In genomic region chr16:8666452-8666851, GRCm38 (mm10) we compare ENCODE assay signal across 10 mouse cellular contexts. TPM values are rescaled to one million over a fixed set of nuclear protein-coding genes. Genes with fewer than 3 reads are reported as not detected.
A peak's percentile ranks its signal among the peaks of the same experiment; 100 is the strongest.
DNase-seq lines count a peak whose midpoint lies in the region; ATAC-seq and TF ChIP-seq lines count a peak whose summit lies in the region.
"Had no signal": no experiment of that assay in that cellular context is flagged by ENCODE, and none has a peak within 500 bp of the region (broad histone marks: within the 10 kb centered on the region; RNA-seq: fewer than 3 reads in every experiment).

No protein-coding gene starts in this region.

- TF ChIP-seq CTCF in kidney, postnatal 0 days (IDR thresholded peaks at IDR 0.05; ENCODE audit: low read depth), result no peak

- peaks cover 38% of the 10 kb centered on the region for H3K36me3 ChIP-seq in midbrain, embryonic 13.5 days
- peaks cover 9% of the 10 kb centered on the region; the same call in 1 of the 2 replicates for H3K36me3 ChIP-seq in midbrain, embryonic 15.5 days (replicated peaks)
- peaks cover 11% of the 10 kb centered on the region; the same call in 1 of the 2 replicates for H3K36me3 ChIP-seq in kidney, postnatal 0 days (ENCODE audit: insufficient read depth, low read length)

- no peaks in the 10 kb centered on the region for H3K27me3 ChIP-seq in midbrain, embryonic 13.5 days
- no peaks in the 10 kb centered on the region for H3K27me3 ChIP-seq in midbrain, embryonic 15.5 days (replicated peaks)
- no peaks in the 10 kb centered on the region for H3K27me3 ChIP-seq in kidney, postnatal 0 days (ENCODE audit: insufficient read depth, low read length)

- no peaks in the 10 kb centered on the region for H3K9me3 ChIP-seq in midbrain, embryonic 13.5 days
- no peaks in the 10 kb centered on the region for H3K9me3 ChIP-seq in midbrain, embryonic 15.5 days
- H3K9me3 ChIP-seq in kidney, postnatal 0 days (replicated peaks; ENCODE audit: low read length), result no peaks in the 10 kb centered on the region

- peak; percentile 38 for DNase-seq in gastrocnemius, postnatal 14 days
- peak; percentile 38 for DNase-seq in kidney, postnatal 0 days (ENCODE audit: low spot score)
- DNase-seq in skeletal muscle tissue, adult 2 months (ENCODE audit: low read depth, low spot score), result peak; percentile 68
- DNase-seq in cerebellum, adult 8-10 months, result no peak
- no peak for DNase-seq in left cerebral cortex, adult 8-10 months (ENCODE audit: low spot score in 2 of 2)

- H3K4me1 ChIP-seq in midbrain, embryonic 13.5 days (replicated peaks), result peaks cover 78% of the 10 kb centered on the region
- H3K4me1 ChIP-seq in midbrain, embryonic 15.5 days, result peaks cover 58% of the 10 kb centered on the region
- peaks cover 24% of the 10 kb centered on the region for H3K4me1 ChIP-seq in kidney, postnatal 0 days (replicated peaks; ENCODE audit: insufficient read depth, low read length)

- H3K4me3 ChIP-seq in midbrain, embryonic 13.5 days (replicated peaks), result no peak overlapping the region
- H3K4me3 ChIP-seq in midbrain, embryonic 15.5 days, result no peak overlapping the region
- H3K4me3 ChIP-seq in kidney, postnatal 0 days (replicated peaks; ENCODE audit: low read depth, low read length), result no peak overlapping the region

- intact Hi-C loops in gastrocnemius, postnatal 14 days (cut with DNase I; ENCODE audit: low total_unique reads), result no loop called here

- 0 out of 2 replicates have a peak overlapping the region, but pooled peaks have one; percentile 30 for H3K9ac ChIP-seq in midbrain, embryonic 13.5 days (replicated peaks)
- H3K9ac ChIP-seq in midbrain, embryonic 15.5 days, result no peak overlapping the region; the same call in 1 of the 2 replicates
- H3K9ac ChIP-seq in kidney, postnatal 0 days (ENCODE audit: low read depth, low read length), result no peak overlapping the region

- 80% methylated on average over 2 of the region's 2 CpGs for WGBS in midbrain, embryonic 13.5 days
- 73% methylated on average over 2 of the region's 2 CpGs for WGBS in midbrain, embryonic 15.5 days
- 45% methylated on average over 2 of the region's 2 CpGs for WGBS in kidney, postnatal 0 days

- ATAC-seq in midbrain, embryonic 13.5 days, result no peak
- no peak for ATAC-seq in midbrain, embryonic 15.5 days (replicated peaks)
- no peak for ATAC-seq in kidney, postnatal 0 days (replicated peaks; ENCODE audit: low FRiP score, low read depth)
- no peak for ATAC-seq in megakaryocyte-erythroid progenitor cell, adult 5-6 weeks (replicated peaks; ENCODE audit: low FRiP score, low TSS enrichment, poor library complexity, severe bottlenecking)

- H3K4me2 ChIP-seq in midbrain, embryonic 13.5 days (replicated peaks), result no peak overlapping the region
- no peak overlapping the region for H3K4me2 ChIP-seq in midbrain, embryonic 15.5 days
- no peak overlapping the region for H3K4me2 ChIP-seq in kidney, postnatal 0 days (ENCODE audit: low read length)

- no peak overlapping the region; the same call in 1 of the 2 replicates for H3K27ac ChIP-seq in midbrain, embryonic 13.5 days
- H3K27ac ChIP-seq in midbrain, embryonic 15.5 days, result no peak overlapping the region
- H3K27ac ChIP-seq in kidney, postnatal 0 days, result 0 out of 2 replicates have a peak overlapping the region, but pooled peaks have one; percentile 3

RNA-seq across cellular contexts. Expression of gene Carhsp1, which starts 5.5 kb away (rescaled TPM):
- 253 and 274 TPM in 2 replicates for polyA plus RNA-seq in midbrain, embryonic 13.5 days (2015; fragmentation: Nextera tagmentation; extraction: Ambion mirVana)
- polyA plus RNA-seq in midbrain, embryonic 15.5 days (2015; fragmentation: Nextera tagmentation; extraction: Ambion mirVana), result 187 and 207 TPM in 2 replicates
- total RNA-seq in gastrocnemius, postnatal 14 days (2021), result 10 to 100 TPM; 12.7 to 13.2 TPM
- 53.0 and 61.1 TPM in 2 replicates for polyA plus RNA-seq in kidney, postnatal 0 days (2015; fragmentation: Nextera tagmentation; extraction: Ambion mirVana)
- 10 to 100 TPM; 29.8 to 33.0 (median 31.3) TPM for total RNA-seq in left cerebral cortex, adult 8-10 months (2022)
- total RNA-seq in megakaryocyte-erythroid progenitor cell, adult 5-6 weeks (2014; fragmentation: Nextera tagmentation), result 28.8 and 32.5 TPM in 2 replicates
- 18.5 and 23.8 TPM in 2 replicates for total RNA-seq in megakaryocyte-erythroid progenitor cell, adult 5-6 weeks (2017)

RNA-seq across cellular contexts. Expression of gene Gm5767, which starts 14.1 kb away (rescaled TPM):
- polyA plus RNA-seq in midbrain, embryonic 13.5 days (2015; fragmentation: Nextera tagmentation; extraction: Ambion mirVana), result not detected in 2 replicates
- polyA plus RNA-seq in midbrain, embryonic 15.5 days (2015; fragmentation: Nextera tagmentation; extraction: Ambion mirVana), result 0.31 and 0.40 TPM in 2 replicates
- total RNA-seq in gastrocnemius, postnatal 14 days (2021), result not detected
- polyA plus RNA-seq in kidney, postnatal 0 days (2015; fragmentation: Nextera tagmentation; extraction: Ambion mirVana), result not detected in 2 replicates
- not detected for total RNA-seq in left cerebral cortex, adult 8-10 months (2022)
- total RNA-seq in megakaryocyte-erythroid progenitor cell, adult 5-6 weeks (2014; fragmentation: Nextera tagmentation), result not detected in 2 replicates
- not detected in 2 replicates for total RNA-seq in megakaryocyte-erythroid progenitor cell, adult 5-6 weeks (2017)
- polyA plus RNA-seq: brain, embryonic 14.5 days; stomach, embryonic 14.5 days had no signal

RNA-seq across cellular contexts. Expression of gene Tmem186, which starts 28.9 kb away (rescaled TPM):
- polyA plus RNA-seq in midbrain, embryonic 13.5 days (2015; fragmentation: Nextera tagmentation; extraction: Ambion mirVana), result 25.1 and 26.2 TPM in 2 replicates
- polyA plus RNA-seq in midbrain, embryonic 15.5 days (2015; fragmentation: Nextera tagmentation; extraction: Ambion mirVana), result 25.3 and 25.7 TPM in 2 replicates
- total RNA-seq in gastrocnemius, postnatal 14 days (2021), result 10 to 100 TPM in 1 of 2 experiments, 1 to 10 TPM in 1; 9.2 to 10.4 TPM
- polyA plus RNA-seq in kidney, postnatal 0 days (2015; fragmentation: Nextera tagmentation; extraction: Ambion mirVana), result 13.8 and 16.0 TPM in 2 replicates
- 10 to 100 TPM; 12.5 to 14.2 (median 13.5) TPM for total RNA-seq in left cerebral cortex, adult 8-10 months (2022)
- total RNA-seq in megakaryocyte-erythroid progenitor cell, adult 5-6 weeks (2014; fragmentation: Nextera tagmentation), result 17.2 and 18.1 TPM in 2 replicates
- 12.5 and 22.9 TPM in 2 replicates for total RNA-seq in megakaryocyte-erythroid progenitor cell, adult 5-6 weeks (2017)

RNA-seq across cellular contexts. Expression of gene Pmm2, which starts 29.0 kb away (rescaled TPM):
- 54.0 and 55.0 TPM in 2 replicates for polyA plus RNA-seq in midbrain, embryonic 13.5 days (2015; fragmentation: Nextera tagmentation; extraction: Ambion mirVana)
- 45.8 and 49.9 TPM in 2 replicates for polyA plus RNA-seq in midbrain, embryonic 15.5 days (2015; fragmentation: Nextera tagmentation; extraction: Ambion mirVana)
- total RNA-seq in gastrocnemius, postnatal 14 days (2021), result 10 to 100 TPM; 19.3 to 22.6 TPM
- 45.0 and 53.6 TPM in 2 replicates for polyA plus RNA-seq in kidney, postnatal 0 days (2015; fragmentation: Nextera tagmentation; extraction: Ambion mirVana)
- total RNA-seq in left cerebral cortex, adult 8-10 months (2022), result 10 to 100 TPM; 28.6 to 33.1 (median 29.1) TPM
- total RNA-seq in megakaryocyte-erythroid progenitor cell, adult 5-6 weeks (2014; fragmentation: Nextera tagmentation), result 54.8 and 74.7 TPM in 2 replicates
- 51.1 and 56.8 TPM in 2 replicates for total RNA-seq in megakaryocyte-erythroid progenitor cell, adult 5-6 weeks (2017)

Comparison
In these comparisons a context has a peak if more than half of its experiments do, and no peak if none do; other contexts are left out.
1. DNase-seq: peak in gastrocnemius, postnatal 14 days (single experiment), kidney, postnatal 0 days (single experiment) and skeletal muscle tissue, adult 2 months (single experiment); none in cerebellum, adult 8-10 months (single experiment) and left cerebral cortex, adult 8-10 months (0 of 2).